Mouse (Mus musculus) forebrain, embryonic 15.5 days (tissue): ENCODE measurements around the gene Slc16a1. TPM values are rescaled to one million over a fixed set of nuclear protein-coding genes. Genes with fewer than 3 reads are reported as not detected.
"Not testable (repeated sequence)": the region's sequence is repeated elsewhere in the genome, so short reads cannot be mapped to it uniquely, and the experiment has no call there.

Source experiments
- ATAC-seq: fragments of 200-750 bp; cut with Nextera tagmentation; replicated peaks from 2 replicates; pipeline ENCODE4 v1.8.0; 2017; ENCODE audit warnings: mild to moderate bottlenecking, moderate TSS enrichment, moderate library complexity
- H3K27ac ChIP-seq: fragments of 300-500 bp; sonication (generic); replicated peaks from 2 replicates; pipeline ENCODE4 v1.5.1; 2015; ENCODE audit warnings: mild to moderate bottlenecking, inconsistent platforms
- H3K27me3 ChIP-seq: fragments of 300-500 bp; sonication (generic); 2 replicates; pipeline ENCODE4 v1.6.1; 2015; ENCODE audit warnings: inconsistent platforms
- H3K36me3 ChIP-seq: fragments of 300-500 bp; sonication (generic); 2 replicates; pipeline ENCODE4 v1.6.1; 2015; ENCODE audit warnings: mild to moderate bottlenecking, inconsistent platforms
- H3K4me1 ChIP-seq: fragments of 300-500 bp; sonication (generic); 2 replicates; pipeline ENCODE4 v1.6.1; 2015; ENCODE audit warnings: inconsistent platforms
- H3K4me2 ChIP-seq: fragments of 300-500 bp; sonication (generic); replicated peaks from 2 replicates; pipeline ENCODE4 v1.6.1; 2015; ENCODE audit warnings: mild to moderate bottlenecking, inconsistent platforms
- H3K4me3 ChIP-seq: fragments of 300-500 bp; sonication (generic); 2 replicates; pipeline ENCODE4 v1.5.1; 2015; ENCODE audit warnings: mild to moderate bottlenecking, inconsistent platforms
- H3K9ac ChIP-seq: fragments of 300-500 bp; sonication (generic); replicated peaks from 2 replicates; pipeline ENCODE4 v1.6.1; 2015; ENCODE audit warnings: mild to moderate bottlenecking, inconsistent platforms
- H3K9me3 ChIP-seq: fragments of 300-500 bp; sonication (generic); 2 replicates; pipeline ENCODE4 v1.6.1; 2016; ENCODE audit warnings: inconsistent platforms
- WGBS: fragments of 180-500 bp; shearing (Covaris S2); methylation state at CpG from one replicate; pipeline ENCODE4 v1.1.7; 2015; ENCODE audit warnings: mixed read lengths; 5-methylcytosine and 5-hydroxymethylcytosine counted together
- polyA plus RNA-seq: library from polyadenylated mRNA; unstranded; fragments of >200 nt; fragmentation: Nextera tagmentation; extraction: Ambion mirVana; gene quantifications from 2 replicates; pipeline ENCODE4 v1.2.1, GENCODE M21; 2015

Slc16a1 gene
- polyA plus RNA-seq, 1 experiment from 2014 or later = 16.4 TPM

- Histone ChIP-seq H3K4me1 (no peaks in the 10 kb centered on the region), H3K36me3 (no peaks in the 10 kb centered on the region), H3K4me3 (no peak overlapping the region), H3K9me3 (no peaks in the 10 kb centered on the region), H3K27me3 (no peaks in the 10 kb centered on the region), H3K9ac (no peak overlapping the region), H3K4me2 (peak overlapping the region; percentile 21; the same call in 1 of the 2 replicates), H3K27ac (no peak overlapping the region)
- 5% methylated on average over 23 of the region's 23 CpGs for whole genome bisulfite sequencing
- ATAC-seq = peak; percentile 81
Measured at GRCm38 (mm10) chr3:104700751-104701335, 62.4 kb downstream of the Slc16a1 start.

GRCm38 (mm10) chr3:104701761-104702160 is 63.3 kb downstream of the Slc16a1 start:
- no peaks in the 10 kb centered on the region for H3K27me3 ChIP-seq

GRCm38 (mm10) chr3:104703941-104704340 is 65.5 kb downstream of the Slc16a1 start:
- WGBS = 85% methylated on average over 4 of the region's 4 CpGs
- no peak overlapping the region for H3K27ac ChIP-seq
- H3K4me1 ChIP-seq = no peaks in the 10 kb centered on the region
- H3K36me3 ChIP-seq = no peaks in the 10 kb centered on the region
- ATAC-seq = no peak
- H3K27me3 ChIP-seq = no peaks in the 10 kb centered on the region
- H3K4me3 ChIP-seq = no peak overlapping the region
- H3K9me3 ChIP-seq = no peaks in the 10 kb centered on the region
- no peak overlapping the region for H3K9ac ChIP-seq
- H3K4me2 ChIP-seq = no peak overlapping the region

More at GRCm38 (mm10) chr3:104701761-104702160, 63.3 kb downstream of the Slc16a1 start:
- H3K9ac ChIP-seq = no peak overlapping the region
- WGBS = 74% methylated on average over 1 of the region's 1 CpGs
- no peaks in the 10 kb centered on the region for H3K4me1 ChIP-seq
- no peaks in the 10 kb centered on the region for H3K9me3 ChIP-seq
- no peak for ATAC-seq
- no peak overlapping the region for H3K27ac ChIP-seq
- no peak overlapping the region for H3K4me3 ChIP-seq
- no peak overlapping the region for H3K4me2 ChIP-seq
- H3K36me3 ChIP-seq = no peaks in the 10 kb centered on the region

GRCm38 (mm10) chr3:104706446-104706845 is 68.0 kb downstream of the Slc16a1 start:
- WGBS = 84% methylated on average over 2 of the region's 2 CpGs
- no peak for ATAC-seq

GRCm38 (mm10) chr3:104706951-104707771 is 68.7 kb downstream of the Slc16a1 start:
- H3K9ac ChIP-seq, H3K36me3 ChIP-seq, H3K9me3 ChIP-seq, H3K4me3 ChIP-seq, H3K27me3 ChIP-seq, H3K4me1 ChIP-seq, H3K27ac ChIP-seq, H3K4me2 ChIP-seq: not testable (repeated sequence)
- ATAC-seq = peak; percentile 46
- WGBS = 74% methylated on average over 6 of the region's 6 CpGs

More at GRCm38 (mm10) chr3:104706446-104706845, 68.0 kb downstream of the Slc16a1 start:
- H3K9me3 ChIP-seq = no peaks in the 10 kb centered on the region
- H3K4me2 ChIP-seq = no peak overlapping the region
- H3K36me3 ChIP-seq = no peaks in the 10 kb centered on the region
- no peaks in the 10 kb centered on the region for H3K27me3 ChIP-seq
- H3K4me3 ChIP-seq = no peak overlapping the region
- H3K4me1 ChIP-seq = no peaks in the 10 kb centered on the region
- H3K9ac ChIP-seq = no peak overlapping the region
- H3K27ac ChIP-seq = no peak overlapping the region

- H3K9me3 ChIP-seq, H3K27ac ChIP-seq, H3K4me3 ChIP-seq, H3K9ac ChIP-seq, H3K36me3 ChIP-seq, H3K27me3 ChIP-seq, H3K4me1 ChIP-seq, ATAC-seq, H3K4me2 ChIP-seq: not testable (repeated sequence)
- WGBS = 82% methylated on average over 1 of the region's 1 CpGs
Measured at GRCm38 (mm10) chr3:104707772-104708144, 69.3 kb downstream of the Slc16a1 start.

Other genes with a start within 250 kb of the Slc16a1 start
- gene Lrig2, start 126.8 kb upstream of the Slc16a1 start, polyA plus RNA-seq = 28.2 and 30.5 TPM in 2 replicates
- gene Ppm1j, start 142.4 kb downstream of the Slc16a1 start, polyA plus RNA-seq = 1.9 and 2.7 TPM in 2 replicates
- gene Fam19a3, start 143.2 kb downstream of the Slc16a1 start, polyA plus RNA-seq = 0.06 and 0.11 TPM in 2 replicates
- 43.3 and 44.6 TPM in 2 replicates for gene Rhoc, start 149.7 kb downstream of the Slc16a1 start, polyA plus RNA-seq
- gene Mov10, start 179.9 kb downstream of the Slc16a1 start, polyA plus RNA-seq = 7.5 and 7.6 TPM in 2 replicates
- gene St7l, start 225.3 kb downstream of the Slc16a1 start, polyA plus RNA-seq = 36.8 and 40.6 TPM in 2 replicates
- 170 and 176 TPM in 2 replicates for gene Capza1, start 225.8 kb downstream of the Slc16a1 start, polyA plus RNA-seq